Mouse (Mus musculus) heart, postnatal 36 days (tissue): ENCODE data around the gene Tppp3. TPM values are rescaled to one million over a fixed set of nuclear protein-coding genes. Genes with fewer than 3 reads are reported as not detected.

ENCODE experiments used
- DNase-seq, 2 experiments: peaks; one replicate each; pipeline ENCODE4 v3.0.0; 2021 to 2022
- intact Hi-C: fragments of 180-260 bp; cut with DNase I; formaldehyde crosslinking; loops from one replicate; pipeline ENCODE4 v1.15.1; 2025
- total RNA-seq, 2 experiments: library from RNA; stranded (reverse); gene quantifications; 2 replicates each; pipeline ENCODE4 v1.2.3; 2021

Tppp3 gene
- total RNA-seq = 10 to 100 TPM; 43.3 to 45.7 TPM

DNA sequence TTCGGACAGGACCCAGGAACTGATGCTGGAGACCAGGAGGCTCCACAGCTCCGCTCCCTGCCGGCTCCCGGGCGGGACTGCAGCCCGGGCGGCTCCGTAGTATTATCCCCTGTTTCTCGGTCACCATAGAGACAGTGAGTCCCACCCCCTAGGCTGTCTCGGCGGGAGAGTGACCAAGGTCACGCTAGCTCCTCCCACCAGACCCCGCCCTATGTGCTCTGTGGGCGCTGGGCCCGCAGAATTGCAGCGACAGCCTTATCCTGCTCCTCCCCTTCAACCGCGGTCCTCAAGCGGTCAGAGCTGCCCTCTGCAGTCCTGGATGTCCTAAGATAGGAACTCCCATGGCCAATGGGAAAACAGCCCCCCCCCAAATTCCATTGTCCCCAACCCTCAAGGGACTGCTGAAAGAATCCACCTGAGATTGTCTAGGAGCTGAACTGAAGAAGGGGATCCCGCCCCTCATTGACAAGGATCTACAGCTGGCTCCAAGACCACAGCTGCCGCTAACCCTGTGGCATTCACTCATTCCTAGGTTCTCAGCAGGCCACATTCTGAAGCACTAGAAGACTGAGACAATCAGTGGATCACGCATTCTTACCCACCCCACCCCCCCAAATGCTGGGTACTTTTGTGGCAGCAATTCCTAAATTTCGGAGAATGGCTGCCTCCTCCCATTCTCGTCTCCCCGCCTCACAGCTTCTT lies at the start of gene Tppp3:
Gene Tppp3, minus strand, starts transcription at position 213 of the 702 bp plus-strand sequence.
- peak; percentile 96 to 97 for DNase-seq
- intact Hi-C loops = loop anchor here (2.0 kb wide), 1 partner anchor 59 kb away; the partner anchor contains the start of genes Kctd19 and Lrrc36

DNA sequence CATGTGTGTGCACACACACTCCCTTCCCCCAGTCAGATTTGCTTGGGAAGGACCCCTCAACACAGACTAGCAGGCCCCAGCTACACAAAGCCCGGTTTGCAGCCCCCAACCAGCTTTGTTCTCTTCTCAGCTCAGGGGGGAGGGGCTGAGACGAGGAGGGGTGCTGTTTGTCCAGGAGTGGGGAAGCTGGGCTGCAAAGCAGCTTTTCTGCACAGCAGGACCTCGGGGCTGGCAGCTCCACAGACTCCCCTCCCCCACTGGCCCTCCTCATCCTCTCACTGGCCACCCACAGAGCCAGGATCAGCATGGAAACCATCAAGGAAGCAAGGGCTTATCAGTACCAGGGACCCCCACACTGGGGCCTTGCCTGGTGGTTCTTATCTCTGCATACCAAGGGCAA lies 49.7 kb upstream of the Tppp3 start:
- intact Hi-C loops = no loop called here
- DNase-seq = no peak

DNA sequence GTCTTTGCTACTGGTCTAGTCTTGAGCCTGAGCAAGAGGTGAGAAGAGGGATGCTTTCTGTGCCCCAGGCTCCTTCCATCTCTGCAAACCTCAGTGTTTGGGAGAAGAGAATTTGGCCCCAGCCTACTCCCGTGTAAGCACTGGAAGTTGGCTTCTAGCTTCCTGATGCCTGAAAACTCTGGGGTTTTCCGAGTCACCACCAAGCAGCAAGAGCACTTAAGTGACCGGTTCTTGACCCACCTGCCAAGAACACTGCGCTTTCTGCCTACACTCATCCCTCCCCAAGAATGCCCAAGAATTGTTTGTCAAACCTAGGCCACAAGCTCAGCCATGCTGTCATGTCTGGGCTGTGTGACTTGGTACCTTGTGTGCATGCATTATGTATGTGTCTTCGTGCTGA lies 49.2 kb upstream of the Tppp3 start:
- intact Hi-C loops = no loop called here
- no peak for DNase-seq

DNA sequence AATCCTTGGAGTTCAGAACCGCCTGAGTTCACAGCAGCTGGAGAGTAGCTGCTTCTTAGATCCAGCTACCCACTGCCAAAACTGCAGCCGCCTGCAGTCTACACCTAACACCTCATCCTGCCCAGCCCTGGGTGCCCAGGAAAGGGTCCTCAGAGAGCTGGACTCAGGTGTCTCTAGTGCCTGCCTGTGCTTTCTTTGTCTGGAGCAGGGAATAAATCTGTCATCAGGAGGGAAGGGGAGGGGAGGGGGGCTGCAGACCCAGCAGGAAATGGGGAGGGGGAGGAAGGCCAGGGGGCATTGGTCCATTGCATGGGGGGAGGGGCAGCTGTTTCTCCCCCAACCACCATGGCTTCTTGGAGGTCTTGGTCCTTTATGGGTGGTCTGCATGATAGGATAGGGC lies 48.3 kb upstream of the Tppp3 start:
- intact Hi-C loops = no loop called here
- no peak for DNase-seq

DNA sequence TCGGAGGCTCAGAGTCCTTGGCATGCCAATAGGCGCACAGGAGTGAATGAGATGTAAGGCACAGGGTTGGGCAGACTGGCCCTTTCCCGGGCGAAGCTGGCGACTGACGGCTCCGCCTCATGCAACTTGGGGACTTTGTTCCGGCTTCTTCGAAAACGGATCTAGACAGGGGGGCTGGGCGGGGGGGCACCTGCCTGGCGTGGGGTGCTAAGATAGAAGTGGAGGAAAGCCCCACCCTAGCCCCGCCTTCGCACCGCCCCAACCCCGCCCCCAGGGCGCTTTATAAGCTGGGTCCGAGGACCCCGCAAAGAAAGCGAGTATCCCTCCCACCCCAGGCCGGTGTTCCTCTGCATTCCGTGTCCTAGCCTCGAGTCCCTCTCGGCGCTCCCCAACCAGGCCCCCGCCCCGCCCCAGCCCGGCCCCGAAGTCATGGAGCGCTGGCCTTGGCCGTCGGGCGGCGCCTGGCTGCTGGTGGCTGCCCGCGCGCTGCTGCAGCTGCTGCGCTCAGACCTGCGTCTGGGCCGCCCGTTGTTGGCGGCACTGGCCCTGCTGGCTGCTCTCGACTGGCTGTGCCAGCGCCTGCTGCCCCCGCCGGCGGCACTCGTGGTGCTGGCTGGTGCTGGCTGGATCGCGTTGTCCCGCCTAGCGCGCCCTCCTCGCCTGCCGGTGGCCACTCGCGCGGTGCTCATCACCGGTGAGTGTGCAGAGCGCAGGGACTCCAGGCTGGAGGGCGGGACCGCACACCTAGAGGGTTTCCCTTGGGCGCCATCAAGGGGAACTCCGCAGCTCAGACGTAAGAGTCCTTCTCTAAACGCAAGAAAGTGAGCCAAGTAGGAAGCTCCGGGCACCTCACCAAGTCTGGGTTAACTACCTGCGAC lies 47.3 kb upstream of the Tppp3 start, which contains the start of gene Hsd11b2:
Gene Hsd11b2, plus strand, starts transcription at position 320 of the 878 bp plus-strand sequence.
- intact Hi-C loops = no loop called here
- DNase-seq = peak; percentile 33 to 59

DNA sequence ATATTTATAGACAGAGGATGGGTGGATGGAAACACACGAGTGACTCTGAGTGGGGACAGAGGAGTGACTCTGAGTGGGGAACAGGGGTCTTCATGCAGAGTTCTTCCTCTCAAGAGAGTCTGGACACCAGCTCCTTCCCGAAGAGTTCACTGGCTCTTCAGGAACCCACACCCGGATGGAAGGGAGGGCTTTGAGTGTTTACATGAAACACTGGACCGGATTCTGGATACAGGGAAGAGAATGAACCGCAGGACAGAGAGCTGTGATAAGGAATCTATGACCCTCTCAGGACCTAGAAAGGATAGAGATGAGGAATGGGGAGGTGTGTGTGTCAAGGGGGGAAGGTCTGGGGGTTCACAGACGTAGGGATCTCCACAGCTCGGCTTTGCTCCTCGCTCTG lies 46.0 kb upstream of the Tppp3 start:
- DNase-seq = no peak
- intact Hi-C loops = no loop called here

DNA sequence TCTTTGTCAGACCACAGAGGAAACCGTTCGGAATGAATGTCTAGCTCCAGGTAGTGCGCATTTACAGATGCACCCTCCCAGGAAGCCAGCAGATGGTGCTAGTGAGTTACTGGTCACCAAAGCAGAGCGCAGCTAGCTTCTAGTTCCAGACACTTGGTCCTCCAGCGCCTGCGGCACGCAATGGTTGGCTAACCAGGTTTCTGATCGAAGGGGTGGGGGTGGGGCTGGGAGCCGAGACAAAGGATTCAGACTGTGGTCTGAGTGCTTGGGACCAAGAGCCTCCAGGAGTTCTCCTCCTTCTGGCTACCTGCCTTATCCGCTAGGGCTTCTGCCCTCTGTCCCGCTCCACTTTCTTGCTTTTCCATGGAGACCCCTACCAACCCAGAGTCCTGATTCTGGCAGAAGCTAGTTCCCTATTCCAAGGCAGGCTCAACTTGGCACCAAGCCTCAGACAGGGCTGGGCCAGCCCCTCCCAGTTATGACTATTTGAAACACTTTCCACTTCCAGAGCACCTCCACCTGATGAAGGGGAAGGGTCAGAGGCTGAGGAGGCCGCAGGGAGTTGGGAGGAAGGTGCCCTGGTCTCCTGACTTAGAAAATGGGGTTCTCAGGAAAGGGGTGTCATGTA lies 44.8 kb upstream of the Tppp3 start:
- intact Hi-C loops = loop anchor here (1.0 kb wide), 2 partner anchors 18 to 38 kb away; no protein-coding TSS in a partner anchor
- DNase-seq = peak; percentile 79

DNA sequence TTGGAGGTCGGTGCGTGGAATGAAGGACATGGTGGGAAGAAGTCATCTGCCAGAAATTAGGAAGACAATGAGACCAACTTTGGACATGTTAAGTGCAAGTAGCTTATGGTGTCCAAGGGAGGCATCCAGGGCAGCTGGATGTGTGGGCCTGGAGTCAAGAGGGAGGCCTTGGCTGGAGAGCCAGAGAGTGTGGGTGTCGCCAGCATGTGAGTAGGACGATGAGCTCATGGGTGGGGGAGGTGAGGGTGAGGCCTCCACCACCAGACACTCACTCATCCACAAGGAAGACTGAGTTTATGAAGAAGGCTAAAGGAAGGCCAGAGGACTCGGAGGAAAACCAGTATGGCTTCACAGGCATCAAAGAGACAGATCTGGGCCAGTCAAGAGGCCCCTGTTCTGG lies 43.3 kb upstream of the Tppp3 start:
- peak; percentile 39 to 55 for DNase-seq
- intact Hi-C loops = loop anchor here (2.0 kb wide), 1 partner anchor 30 kb away; no protein-coding TSS in a partner anchor

DNA sequence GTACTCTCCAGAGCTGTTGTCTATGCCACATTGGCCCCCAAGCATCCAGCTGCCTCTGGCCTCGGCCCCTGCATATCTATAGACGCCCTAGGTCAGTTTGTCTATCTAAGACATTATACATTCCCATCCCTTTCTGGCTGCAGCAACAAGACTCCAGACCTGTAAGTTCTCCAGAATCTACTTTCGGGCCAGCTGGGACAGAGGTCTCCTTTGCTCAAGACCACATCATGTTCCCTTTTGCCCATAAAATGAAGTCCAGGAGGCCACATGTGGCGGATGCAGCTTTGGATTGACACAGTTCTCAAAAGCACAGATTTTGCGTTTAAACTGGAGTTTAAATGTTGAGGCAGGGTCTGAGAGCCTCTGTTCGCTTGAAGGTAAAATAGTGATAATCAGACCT lies 42.9 kb upstream of the Tppp3 start:
- intact Hi-C loops = loop anchor here (2.0 kb wide), 1 partner anchor 29 kb away; no protein-coding TSS in a partner anchor
- no peak for DNase-seq

DNA sequence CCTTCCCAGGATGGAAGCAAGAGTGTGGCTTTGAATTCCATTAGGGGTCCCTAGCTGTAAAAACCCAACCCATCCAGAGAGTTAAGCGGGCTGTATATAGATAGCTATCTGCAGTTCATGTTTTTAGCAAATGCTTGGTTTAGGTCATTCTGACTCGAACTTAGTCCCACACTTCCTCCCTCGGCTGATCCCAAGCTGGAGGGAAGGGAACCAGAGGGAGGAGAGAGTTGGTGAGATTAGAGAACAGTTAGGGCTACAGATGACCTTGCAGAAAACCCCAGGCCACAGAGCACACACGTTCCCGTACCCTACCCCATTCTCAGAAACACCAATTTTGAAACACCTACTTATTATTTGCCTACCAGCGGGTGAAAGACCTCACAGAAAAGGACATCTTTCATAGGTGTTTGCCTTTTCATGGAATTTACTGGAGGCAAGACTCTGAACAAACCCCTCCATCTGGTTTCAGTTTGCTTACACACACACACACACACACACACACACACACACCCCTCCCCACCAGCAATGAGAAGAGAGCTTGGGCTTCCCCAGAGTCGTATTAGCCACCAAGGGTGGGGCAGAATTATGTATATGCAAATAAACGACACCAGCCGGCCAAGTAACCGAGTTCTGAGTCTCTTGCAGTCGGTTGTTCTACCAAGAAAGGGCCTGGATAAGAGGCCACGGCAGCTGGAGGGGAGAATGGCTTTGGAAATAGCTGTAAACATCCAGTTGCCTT lies 38.8 kb upstream of the Tppp3 start:
- intact Hi-C loops = no loop called here

DNA sequence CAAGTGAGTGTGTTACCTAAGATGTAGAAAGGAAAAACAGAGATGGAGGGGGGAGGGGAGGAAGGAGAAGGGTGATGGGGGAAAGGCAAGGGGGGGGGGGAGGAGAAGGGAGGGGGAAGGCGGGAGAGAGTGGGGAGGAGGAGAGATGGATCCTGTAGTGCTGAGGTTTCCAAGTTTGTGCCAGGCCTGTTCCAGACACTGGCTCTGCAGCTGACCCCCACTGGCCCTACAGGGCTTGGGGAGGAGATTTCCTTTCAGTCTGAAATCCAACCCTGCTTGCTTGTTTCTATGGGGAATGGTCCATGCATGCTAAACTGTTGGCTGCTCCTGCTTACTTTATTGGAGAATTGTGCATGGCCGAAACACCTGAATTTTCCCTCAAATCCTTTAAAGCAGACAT lies 37.4 kb upstream of the Tppp3 start:
- no peak for DNase-seq
- intact Hi-C loops = no loop called here

More for the DNA sequence above, 38.8 kb upstream of the Tppp3 start:
- DNase-seq = no peak

DNA sequence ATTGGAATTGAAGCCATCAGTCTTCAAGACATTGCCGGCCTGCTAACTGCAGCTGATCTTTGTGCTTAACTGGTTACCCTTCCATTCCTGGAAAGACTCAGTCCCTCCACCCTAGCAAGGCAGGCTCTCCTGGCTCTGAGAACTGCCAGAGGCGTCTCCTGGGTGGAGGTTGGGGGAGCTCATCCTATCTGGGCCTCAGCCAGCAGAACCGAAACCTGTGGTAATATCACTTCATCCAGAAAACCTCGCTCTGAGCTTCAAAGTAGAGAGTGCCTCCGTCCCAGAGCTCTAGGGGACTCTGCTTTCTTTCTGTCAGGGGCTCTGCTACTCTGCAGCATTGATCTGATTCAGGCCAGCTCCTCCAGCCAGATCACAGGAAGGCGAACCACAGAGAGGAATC lies 35.7 kb upstream of the Tppp3 start:
- no peak for DNase-seq
- intact Hi-C loops = no loop called here

DNA sequence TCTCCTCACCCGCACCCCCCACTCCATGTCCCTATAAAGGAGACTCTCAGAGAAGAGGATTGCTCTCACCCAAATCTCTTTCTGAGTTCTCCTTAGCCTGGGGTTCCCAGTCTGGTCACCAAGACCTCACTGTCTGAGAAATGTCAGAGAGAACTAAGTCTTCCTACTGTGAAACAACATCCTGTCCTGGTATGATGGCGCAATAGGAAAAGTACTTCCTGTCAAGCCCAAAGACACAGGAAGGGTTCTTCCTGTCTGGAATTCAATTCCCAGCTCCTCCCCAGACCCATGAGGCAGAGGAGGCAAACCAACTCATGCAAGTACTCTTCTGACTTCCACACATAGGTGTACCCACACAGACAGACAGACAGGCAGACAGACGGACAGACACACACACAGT lies 33.3 kb upstream of the Tppp3 start:
- no peak for DNase-seq
- intact Hi-C loops = no loop called here

DNA sequence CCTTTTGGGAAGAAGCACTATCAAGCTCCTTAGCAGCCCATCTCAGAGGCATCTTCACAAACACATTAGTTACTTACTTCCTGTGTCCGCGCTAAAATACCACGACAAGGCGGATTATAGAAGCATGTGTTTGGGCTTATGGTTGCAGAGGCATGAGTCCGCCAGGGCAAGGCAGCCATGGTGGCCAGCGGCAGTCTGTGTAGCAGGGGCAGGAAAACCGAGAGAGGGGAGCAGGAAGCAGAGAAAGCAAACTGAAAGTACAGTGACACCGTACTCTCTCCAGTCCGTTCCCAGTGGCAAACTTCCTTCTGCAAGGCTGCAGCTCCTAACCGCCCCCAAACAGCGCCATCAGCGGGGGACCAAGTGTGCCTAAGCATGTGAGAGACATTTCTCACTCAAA lies 28.5 kb upstream of the Tppp3 start:
- intact Hi-C loops = no loop called here
- DNase-seq = no peak

DNA sequence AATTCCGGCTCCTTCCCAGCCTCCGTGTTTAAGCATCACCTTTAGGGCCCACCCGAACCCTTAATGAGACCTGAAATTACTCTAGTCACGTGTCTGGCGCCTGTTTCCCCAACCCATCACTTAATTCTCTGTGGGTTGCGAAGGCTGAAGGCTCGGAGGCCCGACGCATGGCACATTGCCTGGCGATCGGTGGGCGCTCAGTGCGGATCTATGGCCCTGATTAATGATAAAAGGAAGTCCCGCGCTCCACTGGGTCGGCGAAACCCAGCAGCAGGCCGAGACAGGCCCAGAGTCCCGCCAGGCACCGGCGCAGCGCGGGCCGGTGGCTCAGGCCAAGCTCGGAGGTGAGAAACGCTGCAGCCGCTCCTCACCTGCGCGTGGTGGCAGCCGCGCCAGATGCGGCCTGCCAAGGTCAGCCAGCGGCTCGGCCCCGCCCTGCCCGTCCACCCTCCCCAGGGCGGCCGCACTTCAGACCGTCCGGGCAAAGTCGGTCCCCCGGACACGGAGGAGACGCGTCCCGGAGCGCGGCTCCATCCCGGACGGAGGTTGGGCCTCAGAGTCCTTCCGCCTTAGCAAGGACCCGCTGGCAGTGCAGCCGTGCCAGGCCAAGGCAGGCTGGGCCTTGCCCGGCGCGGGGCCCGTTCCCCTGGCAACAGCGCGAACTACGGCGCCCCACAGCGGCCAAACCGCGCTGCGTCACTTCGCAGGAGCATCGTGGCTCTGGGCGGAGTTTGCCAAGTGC lies 25.3 kb upstream of the Tppp3 start, which contains the start of gene Zdhhc1:
Gene Zdhhc1, minus strand, starts transcription at position 464 of the 742 bp plus-strand sequence.
- intact Hi-C loops = no loop called here
- peak; percentile 93 to 96 for DNase-seq

DNA sequence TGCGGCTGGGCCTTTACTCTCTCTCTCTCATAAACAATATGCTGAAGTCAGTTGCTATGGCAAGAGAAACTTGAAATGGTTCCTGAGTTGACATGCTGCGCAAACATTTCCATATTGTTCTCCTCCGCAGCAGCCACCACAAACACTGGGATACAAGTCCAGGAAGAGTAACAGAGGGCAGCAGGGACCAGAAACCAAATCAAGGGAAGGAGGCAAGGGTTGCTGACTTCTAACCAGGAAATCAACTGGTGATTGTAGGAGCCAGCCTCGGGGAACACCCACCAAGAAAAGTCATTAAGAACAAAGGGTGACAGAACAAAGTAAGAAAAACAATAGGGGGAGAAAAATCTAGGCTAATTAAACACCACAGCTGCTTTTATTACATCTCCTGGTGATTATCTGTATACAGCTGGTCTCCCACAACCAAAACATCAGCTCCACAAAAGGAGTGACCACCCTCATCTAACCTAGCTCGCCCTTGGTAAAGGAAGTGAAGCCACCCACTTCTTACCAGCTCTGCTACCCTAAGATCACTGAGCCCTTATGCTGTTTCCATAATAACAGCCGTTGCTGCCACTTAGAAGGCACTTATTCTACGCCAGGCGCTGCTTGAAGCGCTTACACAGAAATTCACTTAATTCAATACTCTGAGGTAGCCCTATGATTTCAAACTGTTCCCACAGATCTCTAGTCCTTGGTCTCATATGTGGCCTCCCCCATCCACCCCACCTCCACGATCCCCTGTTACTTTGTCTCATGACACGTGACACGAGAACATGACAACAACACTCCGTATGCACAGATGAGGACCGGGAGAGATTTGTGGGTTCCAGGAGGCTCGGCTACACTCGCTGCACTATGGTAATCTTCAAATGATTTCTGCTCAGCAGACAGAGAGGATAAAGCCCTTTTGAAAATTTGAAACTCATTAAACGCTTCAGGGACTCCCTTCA lies 24.3 kb upstream of the Tppp3 start:
- intact Hi-C loops = no loop called here
- no peak for DNase-seq

DNA sequence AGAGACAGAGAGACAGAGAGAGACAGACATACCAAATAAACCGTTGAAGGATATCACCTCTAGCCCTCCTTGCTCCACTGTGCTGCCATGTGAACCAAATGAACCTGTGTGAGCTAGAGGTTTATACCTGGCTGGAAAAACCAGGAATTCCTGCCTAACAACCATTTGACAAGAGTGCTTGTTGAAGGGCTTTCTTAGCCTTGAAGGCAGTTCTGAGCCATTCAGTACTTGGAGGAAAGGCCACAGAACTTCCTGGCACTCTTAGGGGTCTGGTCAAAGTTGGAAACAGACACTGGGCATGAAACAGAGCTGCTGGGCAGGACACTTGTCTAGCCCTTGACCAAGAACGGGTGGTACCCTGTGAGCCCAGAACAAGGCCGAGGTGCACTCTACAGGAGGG lies 23.2 kb upstream of the Tppp3 start:
- DNase-seq = no peak
- intact Hi-C loops = no loop called here

DNA sequence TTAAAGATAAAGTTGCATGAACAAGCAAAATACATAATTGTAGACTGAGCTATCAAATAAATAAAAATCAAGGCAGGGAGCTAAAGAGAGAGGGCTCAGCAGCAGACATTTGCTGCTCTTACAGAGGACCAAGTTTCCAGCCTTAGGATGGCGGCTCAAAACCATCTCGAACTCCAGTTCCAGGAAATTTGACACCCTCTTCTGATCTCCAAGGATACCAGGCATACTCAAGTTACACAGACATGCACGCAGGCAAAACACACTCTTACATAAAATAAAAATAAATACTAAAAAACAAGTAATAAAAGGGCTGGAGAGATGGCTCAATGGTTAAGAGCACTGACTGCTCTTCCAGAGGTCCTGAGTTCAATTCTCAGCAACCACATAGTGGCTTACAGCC lies 22.2 kb upstream of the Tppp3 start:
- intact Hi-C loops = no loop called here

DNA sequence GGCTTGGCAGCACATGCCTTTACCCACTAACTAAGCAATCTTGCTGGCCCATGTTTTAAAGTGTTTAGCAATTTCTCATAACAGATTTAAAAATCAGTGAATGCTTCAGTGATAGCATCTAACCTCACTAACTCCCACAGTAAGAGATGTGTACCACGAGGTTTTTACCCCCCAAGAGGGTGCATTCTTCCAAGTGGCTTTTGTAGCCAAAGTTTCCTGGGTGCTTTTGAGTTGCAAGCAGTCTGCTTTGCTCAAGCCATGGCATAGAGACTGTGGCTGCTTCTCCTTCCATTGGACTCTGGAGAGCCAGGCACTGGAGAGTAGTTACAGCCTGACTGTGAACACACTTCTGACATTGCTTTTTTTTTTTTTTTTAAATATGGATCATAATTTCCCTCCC lies 18.0 kb upstream of the Tppp3 start:
- intact Hi-C loops = no loop called here
- DNase-seq = no peak

More for the DNA sequence above, 22.2 kb upstream of the Tppp3 start:
- DNase-seq = no peak
